Mouse (Mus musculus) limb, embryonic 13.5 days (tissue): ENCODE measurements around the gene Chd4. TPM values are rescaled to one million over a fixed set of nuclear protein-coding genes. Genes with fewer than 3 reads are reported as not detected.
"Not testable (repeated sequence)": the region's sequence is repeated elsewhere in the genome, so short reads cannot be mapped to it uniquely, and the experiment has no call there.

Source experiments
- ATAC-seq: fragments of 200-750 bp; cut with Nextera tagmentation; 2 replicates; pipeline ENCODE4 v1.8.0; 2017; ENCODE audit warnings: low read depth, moderate number of reproducible peaks, moderate TSS enrichment; ENCODE audit not compliant: low FRiP score
- H3K27ac ChIP-seq: fragments of 300-500 bp; sonication (generic); 2 replicates; pipeline ENCODE4 v1.5.1; 2015; ENCODE audit warnings: inconsistent platforms, mild to moderate bottlenecking, moderate library complexity
- H3K27me3 ChIP-seq: fragments of 300-500 bp; sonication (generic); 2 replicates; pipeline ENCODE4 v1.6.1; 2015; ENCODE audit warnings: mild to moderate bottlenecking, inconsistent platforms
- H3K36me3 ChIP-seq: fragments of 300-500 bp; sonication (generic); 2 replicates; pipeline ENCODE4 v1.6.1; 2015; ENCODE audit warnings: inconsistent platforms, mild to moderate bottlenecking, moderate library complexity
- H3K4me1 ChIP-seq: fragments of 300-500 bp; sonication (generic); 2 replicates; pipeline ENCODE4 v1.6.1; 2015; ENCODE audit warnings: inconsistent platforms
- H3K4me2 ChIP-seq: fragments of 300-500 bp; sonication (generic); replicated peaks from 2 replicates; pipeline ENCODE4 v1.6.1; 2015; ENCODE audit warnings: inconsistent platforms, mild to moderate bottlenecking, moderate library complexity
- H3K4me3 ChIP-seq: fragments of 300-500 bp; sonication (generic); 2 replicates; pipeline ENCODE4 v1.5.1; 2015; ENCODE audit warnings: moderate library complexity, mild to moderate bottlenecking, inconsistent platforms
- H3K9ac ChIP-seq: fragments of 300-500 bp; sonication (generic); 2 replicates; pipeline ENCODE4 v1.6.1; 2015; ENCODE audit warnings: mild to moderate bottlenecking, inconsistent platforms
- H3K9me3 ChIP-seq: fragments of 300-500 bp; sonication (generic); 2 replicates; pipeline ENCODE4 v1.6.1; 2016; ENCODE audit warnings: inconsistent platforms
- WGBS: fragments of 180-500 bp; shearing (Covaris S2); methylation state at CpG from one replicate; pipeline ENCODE4 v1.1.7; 2015; 5-methylcytosine and 5-hydroxymethylcytosine counted together
- polyA plus RNA-seq: library from polyadenylated mRNA; unstranded; fragments of >200 nt; fragmentation: Nextera tagmentation; extraction: Ambion mirVana; gene quantifications from 2 replicates; pipeline ENCODE4 v1.2.1, GENCODE M21; 2015

Gene Chd4
- 86.8 and 93.4 TPM in 2 replicates for polyA plus RNA-seq

DNA sequence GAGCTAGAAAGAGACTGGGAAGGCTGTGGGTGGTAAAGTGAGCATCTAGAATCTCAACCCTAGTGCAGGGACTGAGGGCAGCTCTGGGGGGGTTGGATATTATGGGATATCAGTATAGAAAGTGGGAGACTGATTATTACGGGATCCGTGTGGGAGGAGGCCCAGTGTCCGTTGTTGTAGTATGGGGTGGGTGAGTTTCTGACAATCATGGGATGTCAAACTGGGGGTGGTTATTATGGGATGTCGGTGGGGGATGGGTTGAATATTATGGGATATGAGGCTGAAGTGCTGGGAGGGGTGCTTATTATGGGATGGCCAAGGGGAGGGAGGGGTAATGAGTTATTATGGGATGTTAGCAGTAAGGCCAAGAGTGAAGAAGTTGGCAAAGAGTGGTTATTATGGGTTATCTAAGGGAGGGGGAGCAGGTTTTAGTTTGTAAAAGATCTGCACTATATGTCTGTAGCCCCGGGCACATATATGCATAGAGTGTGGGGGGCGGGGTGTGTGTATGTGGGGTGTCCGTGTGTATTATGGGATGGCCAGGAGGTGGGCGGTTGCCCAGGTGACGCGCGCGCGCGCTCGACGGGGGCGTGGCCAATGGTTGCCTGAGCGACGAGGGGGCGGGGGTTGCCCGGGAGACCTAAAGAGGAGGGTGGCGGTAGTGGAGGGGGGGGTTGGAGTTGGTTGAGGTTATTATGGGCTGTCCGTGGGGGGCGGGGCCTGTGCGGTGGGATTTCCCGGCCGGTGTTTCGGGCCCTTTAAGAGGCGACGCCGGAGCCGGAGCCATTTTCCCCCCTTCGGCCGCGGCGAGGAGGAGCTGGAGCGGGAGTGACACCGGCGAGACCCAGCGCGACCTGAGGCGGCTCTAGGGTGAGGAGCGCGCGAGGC is at the start of gene Chd4:
Gene Chd4, plus strand, starts transcription at position 591 of the 888 bp plus-strand sequence.
- H3K4me3 ChIP-seq, result peak within 1 kb of the TSS; percentile 91
- H3K27me3 ChIP-seq, result no peaks in the 10 kb centered on the region
- WGBS, result 3% methylated on average over 29 of the region's 45 CpGs
- H3K9ac ChIP-seq, result peak within 1 kb of the TSS; percentile 96
- peaks cover 28% of the 10 kb centered on the region for H3K36me3 ChIP-seq
- H3K4me2 ChIP-seq, result peak within 1 kb of the TSS; percentile 95
- H3K4me1 ChIP-seq, result peaks cover 41% of the 10 kb centered on the region
- no peaks in the 10 kb centered on the region for H3K9me3 ChIP-seq
- peak within 1 kb of the TSS; percentile 96 for H3K27ac ChIP-seq
- peak; percentile 81 for ATAC-seq

DNA sequence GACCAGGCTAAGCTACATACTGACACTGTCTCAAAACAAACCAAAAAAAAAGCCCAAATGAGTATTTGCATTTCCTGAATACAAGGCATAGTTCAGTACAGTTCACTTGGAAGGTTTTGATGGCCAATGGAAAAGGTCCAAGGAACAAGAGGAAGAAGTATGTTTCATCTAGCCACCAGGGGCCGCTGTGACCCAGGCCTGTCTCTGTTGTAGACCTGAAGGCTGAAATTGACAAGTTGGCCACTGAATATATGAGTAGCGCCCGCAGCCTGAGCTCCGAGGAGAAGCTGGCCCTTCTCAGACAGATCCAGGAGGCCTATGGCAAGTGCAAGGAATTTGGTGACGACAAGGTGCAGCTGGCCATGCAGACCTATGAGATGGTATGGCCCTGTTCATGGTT is 49.1 kb upstream of the Chd4 start:
- H3K4me3 ChIP-seq, result no peak overlapping the region
- peaks cover 83% of the 10 kb centered on the region for H3K36me3 ChIP-seq
- ATAC-seq, result peak; percentile 48; the same call in 1 of the 2 replicates
- H3K27me3 ChIP-seq, result no peaks in the 10 kb centered on the region
- H3K4me2 ChIP-seq, result no peak overlapping the region
- H3K9ac ChIP-seq, result 0 out of 2 replicates have a peak overlapping the region, but pooled peaks have one; percentile 1
- 38% methylated on average over 5 of the region's 5 CpGs for WGBS
- no peaks in the 10 kb centered on the region for H3K9me3 ChIP-seq
- H3K4me1 ChIP-seq, result no peaks in the 10 kb centered on the region
- no peak overlapping the region for H3K27ac ChIP-seq

DNA sequence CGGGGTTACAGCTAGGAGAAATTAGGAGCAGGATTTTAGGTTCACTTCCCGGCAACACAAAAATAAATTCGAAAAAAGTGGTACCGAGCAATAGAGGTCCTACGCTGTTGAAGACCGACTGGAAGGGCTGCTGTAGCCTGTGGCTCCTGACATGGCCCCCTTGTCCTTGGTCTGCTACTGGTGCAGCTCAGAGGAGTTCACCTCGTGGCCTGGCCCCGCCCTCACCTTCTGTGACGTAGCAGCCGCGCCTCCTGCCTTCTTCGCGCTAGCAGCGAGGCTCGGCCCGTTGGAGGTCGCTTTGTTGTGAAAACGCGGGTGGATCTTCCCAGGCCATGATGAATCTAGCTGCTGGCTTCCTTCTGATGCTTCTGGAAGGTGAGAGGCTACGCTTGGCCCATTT is 46.1 kb upstream of the Chd4 start, which contains the start of gene Acrbp:
Gene Acrbp, plus strand, starts transcription at position 12 of the 400 bp plus-strand sequence.
- H3K4me1 ChIP-seq, result no peaks in the 10 kb centered on the region
- 44% methylated on average over 20 of the region's 20 CpGs for WGBS
- no peak for ATAC-seq
- H3K27me3 ChIP-seq, result no peaks in the 10 kb centered on the region
- no peak within 1 kb of the TSS for H3K4me2 ChIP-seq
- peaks cover 97% of the 10 kb centered on the region for H3K36me3 ChIP-seq
- no peaks in the 10 kb centered on the region for H3K9me3 ChIP-seq
- H3K27ac ChIP-seq, result no peak within 1 kb of the TSS
- H3K9ac ChIP-seq, result no peak within 1 kb of the TSS; the same call in 1 of the 2 replicates
- H3K4me3 ChIP-seq, result no peak within 1 kb of the TSS

DNA sequence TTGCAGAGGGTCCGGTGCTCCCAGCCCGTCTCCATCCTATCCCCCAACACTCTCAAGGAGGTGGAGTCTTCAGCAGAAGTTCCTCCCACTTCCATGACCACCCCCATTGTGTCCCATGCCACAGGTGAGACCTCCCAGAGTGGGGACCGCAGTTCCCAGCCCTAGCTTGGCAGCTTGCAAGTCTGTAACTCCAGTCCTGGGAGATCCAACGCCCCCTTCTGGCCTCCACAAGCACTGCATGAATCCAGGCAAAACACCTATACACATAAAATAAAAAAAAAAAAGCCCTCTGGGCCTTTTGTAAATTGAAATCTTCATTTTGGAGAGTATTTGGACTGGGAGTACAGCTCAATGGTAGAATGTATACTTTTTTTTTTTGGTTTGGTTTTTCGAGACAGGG is 44.5 kb upstream of the Chd4 start:
- Histone ChIP-seq H3K27me3 (no peaks in the 10 kb centered on the region), H3K4me1 (no peaks in the 10 kb centered on the region), H3K36me3 (peaks cover 96% of the 10 kb centered on the region), H3K9me3 (no peaks in the 10 kb centered on the region), H3K27ac (no peak overlapping the region), H3K4me3 (no peak overlapping the region), H3K9ac (no peak overlapping the region), H3K4me2 (no peak overlapping the region)
- ATAC-seq, result no peak
- WGBS, result 59% methylated on average over 5 of the region's 5 CpGs

DNA sequence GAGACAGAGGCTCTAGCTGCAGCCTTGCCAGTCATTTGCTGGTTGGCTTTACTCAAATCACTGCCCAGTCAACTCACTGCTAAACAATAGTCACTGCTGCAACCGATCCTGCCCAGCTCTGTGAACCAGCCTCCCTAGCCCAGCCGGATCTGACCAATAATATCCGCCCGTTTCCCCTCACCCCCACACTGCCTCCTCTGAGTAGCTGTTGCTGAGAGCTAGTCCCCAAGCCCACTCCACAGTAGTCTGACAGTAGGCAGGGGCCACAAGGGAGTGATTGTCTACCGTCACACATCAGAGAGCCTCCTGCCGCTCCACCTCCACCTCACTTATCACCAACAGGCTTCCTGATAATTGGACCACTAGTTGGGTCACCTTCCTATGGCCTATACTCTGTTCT is 34.3 kb upstream of the Chd4 start:
- ATAC-seq, result no peak; the same call in 1 of the 2 replicates
- H3K27ac ChIP-seq, result no peak overlapping the region
- H3K36me3 ChIP-seq, result 0 out of 2 replicates have a peak, but pooled peaks cover 5% of the 10 kb centered on the region
- H3K9ac ChIP-seq, result no peak overlapping the region
- no peaks in the 10 kb centered on the region for H3K9me3 ChIP-seq
- peaks cover 7% of the 10 kb centered on the region; the same call in 1 of the 2 replicates for H3K4me1 ChIP-seq
- WGBS, result 35% methylated on average over 6 of the region's 6 CpGs
- H3K27me3 ChIP-seq, result no peaks in the 10 kb centered on the region
- H3K4me2 ChIP-seq, result no peak overlapping the region
- H3K4me3 ChIP-seq, result no peak overlapping the region

DNA sequence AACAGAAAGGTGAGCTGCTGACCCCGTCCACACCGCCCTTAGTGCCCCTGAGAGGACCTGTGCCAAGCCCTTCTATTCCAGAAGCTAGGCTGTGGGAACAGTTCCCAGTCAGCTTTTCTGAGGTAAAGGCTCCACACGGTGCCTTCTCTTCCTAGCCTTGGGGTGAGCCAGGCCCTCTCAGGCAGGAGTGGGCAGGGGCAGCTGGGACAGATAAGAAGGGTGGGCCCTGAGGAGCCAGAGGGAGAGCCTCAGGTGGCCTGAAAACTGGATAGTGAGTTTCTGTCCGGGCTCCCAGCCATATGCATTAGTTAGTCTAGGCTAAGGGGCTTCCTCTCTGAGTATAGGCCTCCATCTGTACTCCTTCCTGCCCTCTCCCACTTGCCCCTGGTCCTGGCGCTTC is 33.3 kb upstream of the Chd4 start:
- Histone ChIP-seq H3K9ac (no peak overlapping the region), H3K4me1 (peaks cover 7% of the 10 kb centered on the region; the same call in 1 of the 2 replicates), H3K36me3 (no peaks in the 10 kb centered on the region), H3K4me3 (no peak overlapping the region), H3K27ac (no peak overlapping the region), H3K4me2 (no peak overlapping the region), H3K9me3 (no peaks in the 10 kb centered on the region), H3K27me3 (no peaks in the 10 kb centered on the region)
- ATAC-seq, result no peak
- 86% methylated on average over 5 of the region's 5 CpGs for WGBS

DNA sequence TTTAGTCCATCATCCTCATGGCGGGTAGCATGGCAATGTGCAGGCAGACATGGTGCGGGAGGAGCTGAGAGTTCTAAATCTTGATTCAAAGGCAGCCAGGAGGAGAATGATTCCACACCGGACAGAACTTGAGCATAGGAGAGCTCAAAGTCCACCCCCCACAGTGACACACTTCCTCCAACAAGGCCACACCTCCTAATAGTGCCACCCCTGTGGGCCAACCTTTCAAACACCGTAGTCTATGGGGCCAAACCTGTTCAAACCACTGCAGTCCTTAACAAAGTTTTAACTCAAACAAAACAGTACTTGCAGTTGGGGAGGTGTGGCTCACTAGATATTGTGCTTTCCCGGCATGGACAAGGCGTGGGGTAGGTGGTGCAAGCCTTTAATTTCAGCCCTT is 31.9 kb upstream of the Chd4 start:
- H3K27ac ChIP-seq, result no peak overlapping the region
- no peaks in the 10 kb centered on the region for H3K9me3 ChIP-seq
- H3K4me3 ChIP-seq, result no peak overlapping the region
- peaks cover 7% of the 10 kb centered on the region; the same call in 1 of the 2 replicates for H3K4me1 ChIP-seq
- H3K4me2 ChIP-seq, result no peak overlapping the region
- no peaks in the 10 kb centered on the region for H3K36me3 ChIP-seq
- no peaks in the 10 kb centered on the region for H3K27me3 ChIP-seq
- WGBS, result 90% methylated on average over 6 of the region's 6 CpGs
- no peak for ATAC-seq
- no peak overlapping the region for H3K9ac ChIP-seq

DNA sequence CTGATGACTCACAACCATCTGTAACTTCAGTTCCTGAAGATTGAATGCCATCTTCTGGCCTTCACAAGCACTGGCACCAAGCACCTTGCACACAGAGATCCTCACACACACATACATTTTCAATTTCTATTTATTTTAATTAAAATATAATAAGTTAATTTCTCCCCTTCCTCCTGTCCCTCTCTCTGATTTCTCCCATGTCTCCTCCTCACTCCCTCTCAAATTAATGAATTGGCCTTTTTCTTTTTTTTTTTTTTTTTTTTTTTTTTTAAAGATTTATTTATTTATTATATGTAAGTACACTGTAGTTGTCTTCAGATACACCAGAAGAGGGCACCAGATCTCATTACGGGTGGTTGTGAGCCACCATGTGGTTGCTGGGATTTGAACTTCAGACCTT is 30.6 kb upstream of the Chd4 start:
- not testable (repeated sequence) for H3K27ac ChIP-seq, H3K4me1 ChIP-seq

DNA sequence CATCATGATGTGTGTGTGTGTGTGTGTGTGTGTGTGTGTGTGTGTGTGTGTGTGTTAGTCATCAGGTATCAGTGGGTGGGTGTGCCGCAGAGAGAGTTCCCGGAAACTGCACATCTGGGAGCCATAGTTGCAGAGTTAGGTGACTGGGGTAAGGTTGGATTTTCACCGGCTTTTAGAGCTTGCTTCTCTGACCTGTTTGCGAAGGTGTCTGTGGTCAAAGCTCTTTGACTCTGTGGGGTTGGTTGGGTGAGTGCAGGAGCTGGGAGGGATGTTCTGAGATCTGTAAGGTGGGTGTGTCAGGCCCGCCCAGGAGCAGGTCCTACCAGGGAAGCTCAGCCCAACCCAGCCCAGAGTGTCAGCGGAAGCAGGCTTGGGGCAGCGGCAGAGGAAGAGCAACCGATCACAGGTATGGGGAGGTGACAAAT is 28.2 kb upstream of the Chd4 start, which contains the start of gene Lpar5:
Gene Lpar5, plus strand, starts transcription at position 350 of the 425 bp plus-strand sequence.
- H3K9me3 ChIP-seq, result no peaks in the 10 kb centered on the region
- no peak within 1 kb of the TSS for H3K27ac ChIP-seq
- H3K4me1 ChIP-seq, result peaks cover 19% of the 10 kb centered on the region
- H3K4me3 ChIP-seq, result no peak within 1 kb of the TSS
- no peaks in the 10 kb centered on the region for H3K36me3 ChIP-seq
- ATAC-seq, result no peak
- no peak within 1 kb of the TSS for H3K9ac ChIP-seq
- 42% methylated on average over 8 of the region's 8 CpGs for WGBS
- no peaks in the 10 kb centered on the region for H3K27me3 ChIP-seq
- H3K4me2 ChIP-seq, result no peak within 1 kb of the TSS

More for the DNA sequence above, 30.6 kb upstream of the Chd4 start:
- not testable (repeated sequence) for ATAC-seq, H3K9me3 ChIP-seq, H3K9ac ChIP-seq, H3K27me3 ChIP-seq, H3K36me3 ChIP-seq, H3K4me3 ChIP-seq, H3K4me2 ChIP-seq
- no CpG with 5 or more reads among the region's 1 CpGs for WGBS

DNA sequence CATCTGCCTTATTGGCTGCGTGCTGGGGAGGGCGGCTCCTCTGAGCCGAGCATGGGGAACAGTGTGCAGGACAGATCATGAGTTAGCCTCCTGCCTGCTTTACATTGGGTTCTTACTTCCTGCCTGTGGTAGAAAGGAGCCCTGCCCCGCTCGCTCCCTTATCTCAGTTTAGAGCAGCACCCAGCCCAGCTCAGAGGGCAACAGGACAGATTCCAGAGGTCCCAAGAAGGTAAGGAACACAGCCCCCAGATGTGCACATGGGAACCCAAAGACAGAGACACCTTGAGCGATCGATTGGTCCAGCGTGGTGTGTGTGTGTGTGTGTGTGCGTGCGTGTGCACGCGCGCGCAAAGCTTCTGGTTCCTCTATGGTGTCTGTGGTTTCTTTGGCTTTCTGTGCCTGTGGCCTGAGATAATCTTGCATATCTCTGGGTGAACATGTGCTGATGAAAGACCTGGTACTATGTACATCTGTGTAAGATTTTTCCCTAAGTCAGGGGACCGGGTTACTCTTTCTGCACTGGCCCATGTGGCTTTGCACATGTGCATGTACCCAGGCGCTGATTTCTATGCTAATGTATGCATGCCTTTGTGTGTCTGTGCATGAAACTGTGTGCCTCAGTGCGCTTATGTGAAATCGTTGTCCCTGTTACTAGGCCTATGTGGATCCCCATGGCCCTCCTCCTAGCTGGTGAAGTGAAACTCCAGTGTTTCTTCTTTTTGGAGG is 24.4 kb upstream of the Chd4 start:
- Histone ChIP-seq H3K9me3 (no peaks in the 10 kb centered on the region), H3K27me3 (no peaks in the 10 kb centered on the region), H3K4me2 (no peak overlapping the region), H3K27ac (peak overlapping the region; percentile 89), H3K36me3 (no peaks in the 10 kb centered on the region), H3K9ac (no peak overlapping the region), H3K4me1 (peaks cover 19% of the 10 kb centered on the region), H3K4me3 (no peak overlapping the region)
- peak; percentile 64 for ATAC-seq
- WGBS, result 82% methylated on average over 18 of the region's 18 CpGs

DNA sequence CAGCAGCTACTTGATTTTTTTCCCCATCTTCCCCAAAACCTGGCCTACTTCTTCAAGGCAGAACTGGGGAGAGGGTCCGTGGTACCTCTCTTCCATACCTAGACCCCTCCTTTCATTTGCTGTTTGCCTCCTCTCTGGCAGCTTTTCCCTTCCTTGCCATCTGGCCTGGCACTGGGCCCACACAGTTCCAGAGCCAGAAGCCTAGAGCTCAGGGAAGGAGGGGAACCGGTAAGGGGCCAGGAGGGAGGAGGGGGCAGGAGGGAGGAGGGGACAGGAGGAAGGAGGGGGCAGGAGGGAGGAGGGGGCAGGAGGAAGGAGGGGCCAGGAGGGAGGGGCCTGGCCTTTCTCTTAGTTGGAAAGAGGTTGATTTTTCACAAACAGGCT is 23.9 kb upstream of the Chd4 start:
- peak; percentile 84 for ATAC-seq
- Histone ChIP-seq H3K27ac (peak overlapping the region; percentile 89), H3K9me3 (no peaks in the 10 kb centered on the region), H3K4me1 (peaks cover 19% of the 10 kb centered on the region), H3K4me2 (no peak overlapping the region), H3K36me3 (no peaks in the 10 kb centered on the region), H3K4me3 (no peak overlapping the region), H3K27me3 (no peaks in the 10 kb centered on the region), H3K9ac (no peak overlapping the region)
- WGBS, result 9% methylated on average over 2 of the region's 2 CpGs

DNA sequence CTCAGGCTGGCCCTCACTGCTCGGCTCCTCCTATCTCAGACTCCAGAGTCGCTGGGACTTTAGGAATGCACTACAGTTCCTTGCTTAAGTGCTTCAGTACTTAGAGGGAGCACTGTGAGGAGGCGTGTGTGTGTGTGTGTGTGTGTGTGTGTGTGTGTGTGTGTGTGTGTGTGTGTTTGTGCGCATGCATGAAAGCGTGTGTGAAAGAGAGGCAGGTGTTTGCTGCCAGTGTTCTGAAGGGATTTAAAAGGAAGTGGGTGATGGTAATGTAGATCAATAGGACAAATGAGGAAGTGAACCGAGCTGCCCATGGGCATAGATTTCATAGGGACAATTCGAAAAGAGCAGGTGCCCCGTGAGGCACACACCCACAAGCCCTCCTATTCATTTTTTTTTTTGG is 22.0 kb upstream of the Chd4 start:
- Histone ChIP-seq H3K27ac (no peak overlapping the region), H3K4me1 (peaks cover 19% of the 10 kb centered on the region), H3K4me2 (no peak overlapping the region), H3K27me3 (no peaks in the 10 kb centered on the region), H3K9ac (no peak overlapping the region), H3K36me3 (no peaks in the 10 kb centered on the region), H3K4me3 (no peak overlapping the region), H3K9me3 (no peaks in the 10 kb centered on the region)
- ATAC-seq, result no peak
- WGBS, result 70% methylated on average over 8 of the region's 8 CpGs
